Mouse (Mus musculus) urinary bladder, postnatal 0 days (tissue): ENCODE measurements around the gene Ubl7. TPM values are rescaled to one million over a fixed set of nuclear protein-coding genes. Genes with fewer than 3 reads are reported as not detected.

ENCODE experiments used
- polyA plus RNA-seq: library from polyadenylated mRNA; unstranded; fragments of >200 nt; fragmentation: Nextera tagmentation; extraction: Ambion mirVana; gene quantifications from 2 replicates; pipeline ENCODE4 v1.2.1, GENCODE M21; 2015

Ubl7 gene
- polyA plus RNA-seq = 87.3 and 88.9 TPM in 2 replicates

GRCm38 (mm10) chr9:57910254-57911160 is at the start of gene Ubl7:
Ubl7 (plus strand) TSS chr9:57910979.

DNA sequence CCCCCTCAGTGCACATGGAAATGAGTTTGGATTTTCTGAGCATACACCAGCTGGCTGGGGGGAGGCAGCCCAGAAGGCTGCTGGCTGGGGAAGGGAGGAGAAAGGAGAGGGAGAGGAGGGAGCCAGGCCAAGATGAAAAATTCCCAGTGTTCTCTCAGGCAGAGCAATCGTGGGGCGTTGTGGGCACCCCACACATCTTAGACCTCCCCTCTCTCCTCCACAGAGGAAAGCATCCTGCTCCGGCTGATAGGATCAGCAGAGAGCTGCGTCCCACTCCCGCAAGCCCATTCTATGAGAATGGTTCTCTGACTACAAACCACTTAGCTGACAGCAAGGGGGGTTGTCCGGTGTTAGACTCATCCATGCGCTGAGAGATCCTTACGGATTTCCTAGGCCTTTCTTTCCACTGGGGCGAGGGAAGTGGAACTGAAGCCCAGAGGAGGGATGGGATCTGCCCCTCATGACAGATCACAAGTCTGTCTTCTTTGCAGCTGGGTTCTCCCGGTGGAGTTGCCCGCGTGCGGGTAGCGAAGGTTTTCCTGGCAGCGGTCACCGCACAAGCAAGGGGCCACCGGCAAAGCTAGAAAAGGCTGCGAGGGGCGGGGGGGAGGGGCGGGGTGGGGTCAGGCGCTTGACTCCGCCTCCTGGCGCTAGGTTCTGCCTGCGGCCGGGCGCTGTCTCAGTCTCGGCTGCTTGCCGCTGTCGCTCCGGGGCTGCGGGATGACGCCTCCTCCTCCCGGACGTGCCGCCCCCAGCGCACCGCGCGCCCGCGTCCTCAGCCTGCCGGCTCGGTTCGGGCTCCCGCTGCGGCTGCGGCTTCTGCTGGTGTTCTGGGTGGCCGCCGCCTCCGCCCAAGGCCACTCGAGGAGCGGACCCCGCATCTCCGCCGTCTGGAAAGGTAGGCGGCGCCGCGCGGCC is 28.9 kb downstream of the Ubl7 start, which contains the start of gene Sema7a:
TSS of gene Sema7a (plus strand) at position 682 of the 918 bp plus-strand sequence.

Other genes with a start within 250 kb of the Ubl7 start
- gene Cyp1a2, start 227.3 kb upstream of the Ubl7 start, polyA plus RNA-seq = not detected in 2 replicates
- 0.06 and 0.16 TPM in 2 replicates for gene Cyp1a1, start 223.1 kb upstream of the Ubl7 start, polyA plus RNA-seq
- 14.2 and 14.9 TPM in 2 replicates for gene Edc3, start 202.4 kb upstream of the Ubl7 start, polyA plus RNA-seq
- gene Clk3, start 145.1 kb upstream of the Ubl7 start, polyA plus RNA-seq = 37.7 and 45.8 TPM in 2 replicates
- 3.8 and 5.1 TPM in 2 replicates for gene Arid3b, start 74.2 kb upstream of the Ubl7 start, polyA plus RNA-seq
- 0.19 and 0.49 TPM in 2 replicates for gene Sema7a, start 29.1 kb downstream of the Ubl7 start, polyA plus RNA-seq
- 1.2 and 5.2 TPM in 2 replicates for gene Cyp11a1, start 95.4 kb downstream of the Ubl7 start, polyA plus RNA-seq
- 0.07 and 0.12 TPM in 2 replicates for gene Stra6, start 152.8 kb downstream of the Ubl7 start, polyA plus RNA-seq
- not detected in 2 replicates for gene Ccdc33, start 207.8 kb downstream of the Ubl7 start, polyA plus RNA-seq